Mouse (Mus musculus) limb, embryonic 15.5 days (tissue): ENCODE results near the gene Ints6. TPM values are rescaled to one million over a fixed set of nuclear protein-coding genes. Genes with fewer than 3 reads are reported as not detected.

Experiments used
- ATAC-seq: fragments of 200-750 bp; cut with Nextera tagmentation; 2 replicates; pipeline ENCODE4 v1.8.0; 2017; ENCODE audit warnings: low read depth, moderate TSS enrichment; ENCODE audit not compliant: insufficient number of reproducible peaks, low FRiP score, low TSS enrichment
- H3K27ac ChIP-seq: fragments of 300-500 bp; sonication (generic); 2 replicates; pipeline ENCODE4 v1.5.1; 2015; ENCODE audit warnings: moderate library complexity, mild to moderate bottlenecking, inconsistent platforms
- H3K27me3 ChIP-seq: fragments of 300-500 bp; sonication (generic); 2 replicates; pipeline ENCODE4 v1.6.1; 2015; ENCODE audit warnings: inconsistent platforms
- H3K36me3 ChIP-seq: fragments of 300-500 bp; sonication (generic); 2 replicates; pipeline ENCODE4 v1.6.1; 2015; ENCODE audit warnings: inconsistent platforms
- H3K4me1 ChIP-seq: fragments of 300-500 bp; sonication (generic); 2 replicates; pipeline ENCODE4 v1.6.1; 2015; ENCODE audit warnings: inconsistent platforms
- H3K4me2 ChIP-seq: fragments of 300-500 bp; sonication (generic); 2 replicates; pipeline ENCODE4 v1.6.1; 2015; ENCODE audit warnings: mild to moderate bottlenecking, inconsistent platforms
- H3K4me3 ChIP-seq: fragments of 300-500 bp; sonication (generic); 2 replicates; pipeline ENCODE4 v1.5.1; 2015; ENCODE audit warnings: mild to moderate bottlenecking, inconsistent platforms
- H3K9ac ChIP-seq: fragments of 300-500 bp; sonication (generic); 2 replicates; pipeline ENCODE4 v1.6.1; 2015; ENCODE audit warnings: inconsistent platforms
- H3K9me3 ChIP-seq: fragments of 300-500 bp; sonication (generic); 2 replicates; pipeline ENCODE4 v1.6.1; 2016; ENCODE audit warnings: inconsistent platforms
- WGBS: fragments of 180-500 bp; shearing (Covaris S2); methylation state at CpG from one replicate; pipeline ENCODE4 v1.1.7; 2015; 5-methylcytosine and 5-hydroxymethylcytosine counted together
- polyA plus RNA-seq: library from polyadenylated mRNA; unstranded; fragments of >200 nt; fragmentation: Nextera tagmentation; extraction: Ambion mirVana; gene quantifications from 2 replicates; pipeline ENCODE4 v1.2.1, GENCODE M21; 2015

Gene Ints6
- polyA plus RNA-seq, 1 experiment from 2014 or later = 24.2 TPM

- Histone ChIP-seq H3K27me3 (no peaks in the 10 kb centered on the region), H3K9me3 (no peaks in the 10 kb centered on the region), H3K36me3 (no peaks in the 10 kb centered on the region), H3K27ac (no peak overlapping the region), H3K4me2 (no peak overlapping the region), H3K9ac (no peak overlapping the region), H3K4me1 (no peaks in the 10 kb centered on the region), H3K4me3 (no peak overlapping the region)
- no peak for ATAC-seq
- WGBS = 73% methylated on average over 3 of the region's 3 CpGs
These were observed 14.1 kb upstream of the Ints6 start for GRCm38 (mm10) chr14:62775034-62775433.

- Histone ChIP-seq H3K27me3 (no peaks in the 10 kb centered on the region), H3K9me3 (no peaks in the 10 kb centered on the region), H3K36me3 (no peaks in the 10 kb centered on the region), H3K27ac (no peak overlapping the region), H3K4me2 (no peak overlapping the region), H3K9ac (no peak overlapping the region), H3K4me3 (no peak overlapping the region), H3K4me1 (no peaks in the 10 kb centered on the region)
- WGBS = 94% methylated on average over 3 of the region's 3 CpGs
- ATAC-seq = no peak
These were observed 13.3 kb upstream of the Ints6 start for GRCm38 (mm10) chr14:62774246-62774645.

- WGBS = 69% methylated on average over 6 of the region's 6 CpGs
- no peak overlapping the region for H3K27ac ChIP-seq
- no peak for ATAC-seq
These were observed 12.8 kb upstream of the Ints6 start for GRCm38 (mm10) chr14:62773766-62774165.

GRCm38 (mm10) chr14:62765398-62765797 is 4.4 kb upstream of the Ints6 start:
- H3K4me2 ChIP-seq = no peak overlapping the region
- no peaks in the 10 kb centered on the region for H3K9me3 ChIP-seq
- no peak for ATAC-seq
- H3K9ac ChIP-seq = no peak overlapping the region
- no peaks in the 10 kb centered on the region for H3K36me3 ChIP-seq
- 71% methylated on average over 2 of the region's 2 CpGs for WGBS
- H3K27me3 ChIP-seq = no peaks in the 10 kb centered on the region
- no peak overlapping the region for H3K27ac ChIP-seq
- no peak overlapping the region for H3K4me3 ChIP-seq
- H3K4me1 ChIP-seq = no peaks in the 10 kb centered on the region

More at GRCm38 (mm10) chr14:62773766-62774165, 12.8 kb upstream of the Ints6 start:
- H3K27me3 ChIP-seq = no peaks in the 10 kb centered on the region
- no peak overlapping the region for H3K4me3 ChIP-seq
- no peaks in the 10 kb centered on the region for H3K4me1 ChIP-seq
- H3K36me3 ChIP-seq = no peaks in the 10 kb centered on the region
- no peaks in the 10 kb centered on the region for H3K9me3 ChIP-seq
- H3K9ac ChIP-seq = no peak overlapping the region
- no peak overlapping the region for H3K4me2 ChIP-seq

- no peak for ATAC-seq
- no peaks in the 10 kb centered on the region for H3K27me3 ChIP-seq
These were observed 3.4 kb upstream of the Ints6 start for GRCm38 (mm10) chr14:62764371-62764770.

GRCm38 (mm10) chr14:62761943-62762342 is 974 bp upstream of the Ints6 start:
- H3K9ac ChIP-seq = peak overlapping the region; percentile 82
- no peaks in the 10 kb centered on the region for H3K36me3 ChIP-seq
- peak overlapping the region; percentile 96 for H3K4me3 ChIP-seq
- peak overlapping the region; percentile 59 for H3K4me2 ChIP-seq
- WGBS = 3% methylated on average over 11 of the region's 11 CpGs
- no peak for ATAC-seq
- H3K27me3 ChIP-seq = no peaks in the 10 kb centered on the region
- H3K9me3 ChIP-seq = no peaks in the 10 kb centered on the region
- H3K27ac ChIP-seq = peak overlapping the region; percentile 99
- peaks cover 3% of the 10 kb centered on the region; the same call in 1 of the 2 replicates for H3K4me1 ChIP-seq

More at GRCm38 (mm10) chr14:62764371-62764770, 3.4 kb upstream of the Ints6 start:
- H3K9me3 ChIP-seq = no peaks in the 10 kb centered on the region
- no peaks in the 10 kb centered on the region for H3K36me3 ChIP-seq
- H3K4me1 ChIP-seq = peaks cover 2% of the 10 kb centered on the region; the same call in 1 of the 2 replicates
- H3K27ac ChIP-seq = no peak overlapping the region
- no peak overlapping the region for H3K4me2 ChIP-seq
- no peak overlapping the region for H3K9ac ChIP-seq
- 74% methylated on average over 5 of the region's 5 CpGs for WGBS
- H3K4me3 ChIP-seq = no peak overlapping the region

GRCm38 (mm10) chr14:62760321-62761035 is 491 bp downstream of the Ints6 start:
- peak overlapping the region; percentile 99 for H3K27ac ChIP-seq
- peak overlapping the region; percentile 98 for H3K9ac ChIP-seq
- no peaks in the 10 kb centered on the region for H3K9me3 ChIP-seq
- H3K27me3 ChIP-seq = no peaks in the 10 kb centered on the region
- 0% methylated on average over 37 of the region's 68 CpGs for WGBS
- peak overlapping the region; percentile 53 for H3K4me2 ChIP-seq
- H3K4me1 ChIP-seq = peaks cover 3% of the 10 kb centered on the region; the same call in 1 of the 2 replicates
- H3K4me3 ChIP-seq = peak overlapping the region; percentile 96
- ATAC-seq = peak; percentile 19; the same call in 1 of the 2 replicates
- no peaks in the 10 kb centered on the region for H3K36me3 ChIP-seq

GRCm38 (mm10) chr14:62759771-62760320 is 1.1 kb downstream of the Ints6 start:
- peak overlapping the region; percentile 96 for H3K4me3 ChIP-seq
- H3K27ac ChIP-seq = peak overlapping the region; percentile 99
- H3K4me1 ChIP-seq = peaks cover 3% of the 10 kb centered on the region; the same call in 1 of the 2 replicates
- peak overlapping the region; percentile 53 for H3K4me2 ChIP-seq
- H3K9ac ChIP-seq = peak overlapping the region; percentile 98
- no peaks in the 10 kb centered on the region for H3K9me3 ChIP-seq
- ATAC-seq = peak; percentile 26
- WGBS = 2% methylated on average over 34 of the region's 38 CpGs
- H3K27me3 ChIP-seq = no peaks in the 10 kb centered on the region
- H3K36me3 ChIP-seq = no peaks in the 10 kb centered on the region

GRCm38 (mm10) chr14:62758714-62759113 is 2.3 kb downstream of the Ints6 start:
- Histone ChIP-seq H3K9me3 (no peaks in the 10 kb centered on the region), H3K4me3 (no peak overlapping the region), H3K27ac (no peak overlapping the region), H3K9ac (no peak overlapping the region), H3K36me3 (no peaks in the 10 kb centered on the region), H3K4me1 (peaks cover 3% of the 10 kb centered on the region; the same call in 1 of the 2 replicates), H3K27me3 (no peaks in the 10 kb centered on the region), H3K4me2 (no peak overlapping the region)
- ATAC-seq = no peak
- WGBS = 90% methylated on average over 5 of the region's 5 CpGs

GRCm38 (mm10) chr14:62755095-62755640 is 5.8 kb downstream of the Ints6 start:
- H3K4me1 ChIP-seq = peaks cover 3% of the 10 kb centered on the region; the same call in 1 of the 2 replicates
- H3K27me3 ChIP-seq = no peaks in the 10 kb centered on the region
- no peak overlapping the region for H3K27ac ChIP-seq
- ATAC-seq = no peak
- H3K4me2 ChIP-seq = no peak overlapping the region
- no peaks in the 10 kb centered on the region for H3K9me3 ChIP-seq
- 78% methylated on average over 1 of the region's 1 CpGs for WGBS
- no peak overlapping the region for H3K4me3 ChIP-seq
- H3K36me3 ChIP-seq = 0 out of 2 replicates have a peak, but pooled peaks cover 3% of the 10 kb centered on the region
- H3K9ac ChIP-seq = no peak overlapping the region

GRCm38 (mm10) chr14:62751479-62751878 is 9.5 kb downstream of the Ints6 start:
- Histone ChIP-seq H3K27me3 (no peaks in the 10 kb centered on the region), H3K9ac (no peak overlapping the region), H3K36me3 (0 out of 2 replicates have a peak, but pooled peaks cover 3% of the 10 kb centered on the region), H3K4me3 (no peak overlapping the region), H3K27ac (no peak overlapping the region), H3K9me3 (no peaks in the 10 kb centered on the region), H3K4me2 (no peak overlapping the region), H3K4me1 (no peaks in the 10 kb centered on the region)
- WGBS = 89% methylated on average over 2 of the region's 2 CpGs
- ATAC-seq = no peak

- ATAC-seq = no peak
- peaks cover 13% of the 10 kb centered on the region; the same call in 1 of the 2 replicates for H3K36me3 ChIP-seq
- H3K9ac ChIP-seq = no peak overlapping the region
- no peaks in the 10 kb centered on the region for H3K4me1 ChIP-seq
- no peak overlapping the region for H3K4me3 ChIP-seq
- H3K27ac ChIP-seq = no peak overlapping the region
- no peaks in the 10 kb centered on the region for H3K27me3 ChIP-seq
- no peaks in the 10 kb centered on the region for H3K9me3 ChIP-seq
- WGBS = 98% methylated on average over 1 of the region's 1 CpGs
- H3K4me2 ChIP-seq = no peak overlapping the region
These were observed 25.3 kb downstream of the Ints6 start for GRCm38 (mm10) chr14:62735646-62736045.
